Mouse (Mus musculus): ENCODE results near the gene Hils1.
A peak's percentile ranks its signal among the peaks of the same experiment; 100 is the strongest.

The Hils1 gene

GRCm38 (mm10) chr11:94967419-94967818 is at the start of gene Hils1:
Gene Hils1, plus strand, starts transcription at chr11:94967593.
- no peak for DNase-seq (ENCODE audit: low read depth, low spot score)

GRCm38 (mm10) chr11:94917717-94918116 is 49.7 kb upstream of the Hils1 start:
- no peak for DNase-seq (ENCODE audit: low read depth, low spot score)

DNA sequence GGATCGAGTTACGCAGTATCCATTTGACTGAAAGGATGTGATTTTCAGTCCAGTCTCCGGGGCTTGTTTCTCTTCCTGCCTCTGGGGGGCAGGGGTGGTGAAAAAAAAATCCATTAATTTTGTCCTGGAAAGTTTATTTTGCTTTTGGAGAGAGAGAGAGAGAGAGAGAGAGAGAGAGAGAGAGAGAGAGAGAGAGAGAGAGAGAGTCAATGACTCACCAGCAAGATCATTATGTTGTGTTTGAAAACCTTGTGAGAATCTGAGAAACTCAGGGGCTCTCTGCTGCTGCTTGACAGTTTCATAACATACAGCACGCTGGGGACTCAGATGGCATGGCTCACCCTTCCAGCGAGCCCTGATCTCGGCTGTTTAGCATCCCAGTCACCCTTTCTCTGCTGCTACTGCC is 46.4 kb upstream of the Hils1 start:
- DNase-seq (ENCODE audit: low read depth, low spot score), result no peak

- no peak for DNase-seq (ENCODE audit: low read depth, low spot score)
These were observed 42.4 kb upstream of the Hils1 start for GRCm38 (mm10) chr11:94924977-94925376.

DNA sequence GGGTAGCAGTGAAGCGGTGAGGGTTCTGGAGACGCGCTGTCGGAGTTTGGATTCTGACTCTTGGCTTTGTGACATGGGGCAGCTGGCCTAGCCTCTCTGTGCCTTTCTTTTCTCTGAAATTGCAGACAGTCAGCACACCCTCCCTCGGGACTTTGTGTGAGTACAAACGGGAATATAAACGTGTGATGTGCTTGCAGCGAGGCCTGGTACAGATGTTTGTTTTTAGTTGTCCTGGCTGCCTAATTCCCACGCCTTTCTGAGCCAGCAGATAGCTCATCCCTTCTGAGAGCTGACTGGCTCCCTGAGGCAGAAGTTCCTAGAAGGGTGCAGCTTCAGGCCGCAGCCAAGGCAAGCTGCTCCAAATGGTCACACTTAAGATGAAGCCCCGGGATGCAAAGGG is 41.0 kb upstream of the Hils1 start:
- DNase-seq (ENCODE audit: low read depth, low spot score), result no peak

DNA sequence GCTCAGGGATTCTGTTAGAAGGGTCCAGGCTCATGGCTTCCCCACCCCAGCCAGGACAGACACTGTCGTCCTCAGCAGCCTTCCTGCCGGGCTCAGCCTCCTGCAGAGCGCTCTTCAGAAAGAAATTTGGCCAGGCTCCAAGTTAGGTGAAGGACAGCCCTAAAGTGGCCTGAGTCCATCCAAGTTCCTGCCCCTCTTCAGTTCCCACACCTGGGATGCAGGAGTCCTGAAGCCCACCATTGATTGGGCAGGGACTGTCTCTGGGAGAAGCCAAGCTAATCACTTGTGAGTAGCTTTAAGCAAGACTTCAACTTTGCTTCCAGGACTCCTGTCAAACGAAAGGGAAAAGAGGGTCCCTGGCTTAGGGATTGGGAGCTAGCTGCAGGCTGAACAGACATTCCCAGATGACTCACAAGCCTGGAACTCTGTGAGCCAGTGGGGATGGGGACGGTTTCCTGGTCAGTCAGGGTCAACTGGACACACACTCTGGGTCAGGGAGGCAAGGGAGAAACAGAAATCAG is 39.6 kb upstream of the Hils1 start:
- no peak for DNase-seq (ENCODE audit: low read depth, low spot score)

GRCm38 (mm10) chr11:94928820-94929219 is 38.6 kb upstream of the Hils1 start:
- peak; percentile 71 for DNase-seq (ENCODE audit: low read depth, low spot score)

DNA sequence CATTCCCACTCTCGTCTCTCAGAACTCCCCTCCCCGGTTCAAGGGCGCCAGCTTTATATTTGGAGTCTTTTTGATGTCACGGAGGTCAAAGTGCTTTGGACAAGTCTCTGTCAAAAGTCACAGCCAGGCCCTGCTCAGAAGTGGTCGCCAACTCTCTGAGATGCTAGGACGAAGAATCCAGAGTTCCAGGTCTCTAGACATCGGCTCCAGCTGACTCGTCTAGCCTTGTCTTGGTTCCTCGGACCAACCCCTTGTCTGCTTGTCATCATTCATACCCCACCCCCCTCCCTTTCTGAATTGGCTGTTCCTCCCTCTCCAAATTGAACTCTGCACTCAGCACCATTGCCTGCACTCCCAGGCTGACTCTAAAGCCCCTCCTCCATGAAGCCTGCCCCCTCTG is 37.8 kb upstream of the Hils1 start:
- DNase-seq (ENCODE audit: low read depth, low spot score), result no peak

DNA sequence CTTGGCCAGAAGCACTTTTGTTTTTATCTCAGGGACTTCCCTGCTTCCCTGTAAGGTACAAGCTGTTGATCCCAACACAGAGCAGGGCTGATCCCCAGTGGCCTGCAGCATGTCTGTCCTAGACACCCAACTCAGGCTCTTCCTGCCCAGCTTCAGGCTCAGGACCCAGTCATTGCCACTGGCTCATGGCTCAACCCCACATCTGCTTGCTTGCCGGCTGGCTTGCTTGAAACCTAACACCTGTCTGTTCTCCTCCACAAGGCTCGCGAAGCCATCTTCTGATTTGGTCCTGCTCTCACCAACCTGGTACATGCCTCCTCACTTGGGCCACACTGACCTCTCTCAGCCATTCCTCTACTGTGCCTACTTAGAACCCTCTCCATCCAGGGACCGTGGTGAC is 37.2 kb upstream of the Hils1 start:
- DNase-seq (ENCODE audit: low read depth, low spot score), result no peak

DNA sequence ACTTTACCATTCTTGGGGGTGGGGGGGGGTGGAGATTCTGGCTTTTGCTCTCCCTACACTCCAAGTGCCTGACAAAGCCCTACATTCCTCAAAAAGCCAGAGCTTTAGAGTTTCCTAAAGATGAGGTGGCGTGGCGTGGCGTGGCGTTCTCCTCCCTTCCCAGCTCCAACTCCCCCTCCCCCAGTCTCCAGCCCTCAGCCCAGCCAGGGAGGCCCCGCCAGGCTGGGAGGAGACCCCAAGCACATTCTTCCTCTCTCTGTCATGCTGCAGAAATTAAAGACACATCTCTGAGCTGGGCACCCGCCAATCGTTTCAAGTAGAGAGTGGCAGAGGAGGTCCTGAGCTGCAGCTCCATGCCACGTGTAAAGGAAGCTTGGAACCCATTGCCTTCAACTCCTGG is 33.8 kb upstream of the Hils1 start:
- DNase-seq (ENCODE audit: low read depth, low spot score), result no peak

DNA sequence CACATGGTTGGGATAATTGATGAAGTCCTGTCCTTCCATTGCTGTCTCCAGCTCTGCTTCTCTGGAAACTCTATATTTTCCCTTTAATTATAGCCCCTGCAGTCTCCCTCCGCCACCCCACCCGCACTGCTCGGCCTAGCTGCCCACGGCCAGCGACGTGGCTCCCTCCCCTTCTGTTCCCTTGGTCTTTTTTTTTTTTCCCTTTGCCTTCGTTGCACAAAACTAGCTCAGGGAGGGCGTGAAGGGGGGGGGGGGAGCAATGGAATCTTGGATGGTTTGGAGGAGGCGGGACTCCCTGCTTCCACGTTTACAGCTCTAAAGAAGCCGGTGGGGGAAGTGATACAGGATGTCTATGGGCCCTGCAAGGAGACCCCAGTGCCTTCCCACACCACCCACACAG is 32.9 kb upstream of the Hils1 start:
- no peak for DNase-seq (ENCODE audit: low read depth, low spot score)

DNA sequence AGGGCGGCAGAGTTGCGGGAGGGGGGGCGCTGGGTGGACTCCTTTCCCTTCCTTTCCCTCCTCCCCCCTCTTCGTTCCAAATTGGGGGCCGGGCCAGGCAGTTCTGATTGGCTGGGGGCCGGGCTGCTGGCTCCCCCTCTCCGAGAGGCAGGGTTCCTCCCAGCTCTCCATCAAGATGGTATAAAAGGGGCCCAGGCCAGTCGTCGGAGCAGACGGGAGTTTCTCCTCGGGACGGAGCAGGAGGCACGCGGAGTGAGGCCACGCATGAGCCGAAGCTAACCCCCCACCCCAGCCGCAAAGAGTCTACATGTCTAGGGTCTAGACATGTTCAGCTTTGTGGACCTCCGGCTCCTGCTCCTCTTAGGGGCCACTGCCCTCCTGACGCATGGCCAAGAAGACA is 31.3 kb upstream of the Hils1 start, which contains the start of gene Col1a1:
TSS of gene Col1a1 (plus strand) at position 180 of the 400 bp plus-strand sequence.
- DNase-seq (ENCODE audit: low read depth, low spot score), result no peak

DNA sequence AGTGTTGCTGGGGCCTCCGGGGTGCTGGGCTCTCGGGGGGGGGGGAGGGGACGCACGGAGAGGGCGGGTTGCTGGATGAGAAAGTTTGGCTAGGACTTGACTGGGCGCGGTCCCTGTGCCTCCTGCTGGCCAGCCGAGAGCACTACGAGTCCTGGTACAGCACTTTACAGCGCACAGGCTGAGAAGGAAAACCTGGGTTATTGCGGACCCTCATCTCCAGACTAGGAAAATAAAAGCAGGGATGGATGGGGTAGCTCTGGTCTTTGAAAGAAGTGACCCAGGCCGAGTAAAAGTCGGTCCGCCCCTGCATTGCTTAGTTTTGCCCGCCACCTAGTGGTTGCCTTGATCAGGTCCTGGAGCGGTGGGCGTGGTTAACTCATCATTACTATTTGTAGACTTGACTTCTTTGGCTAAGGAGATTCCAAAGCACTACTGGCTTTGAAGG is 30.5 kb upstream of the Hils1 start:
- DNase-seq (ENCODE audit: low read depth, low spot score), result peak; percentile 90

GRCm38 (mm10) chr11:94937335-94937781 is 30.0 kb upstream of the Hils1 start:
- DNase-seq (ENCODE audit: low read depth, low spot score), result peak; percentile 63

- DNase-seq (ENCODE audit: low read depth, low spot score), result no peak
These were observed 29.6 kb upstream of the Hils1 start for GRCm38 (mm10) chr11:94937787-94938186.

DNA sequence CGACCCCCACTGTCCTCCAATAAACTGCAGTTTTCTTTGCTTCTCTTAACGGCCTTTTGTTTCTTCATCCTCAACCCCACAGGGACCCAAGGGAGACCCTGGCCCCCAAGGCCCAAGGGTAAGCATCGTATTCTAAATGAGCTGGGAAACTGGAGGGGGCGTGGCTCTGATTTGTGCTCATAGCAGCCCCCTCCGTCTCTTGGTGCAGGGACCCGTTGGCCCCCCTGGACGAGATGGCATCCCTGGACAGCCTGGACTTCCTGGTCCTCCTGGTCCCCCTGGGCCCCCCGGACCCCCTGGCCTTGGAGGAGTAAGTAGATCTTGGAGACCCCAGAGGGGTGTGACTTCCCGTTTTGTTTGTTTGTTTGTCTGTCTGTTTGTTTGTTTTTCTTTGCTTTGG is 29.1 kb upstream of the Hils1 start:
- no peak for DNase-seq (ENCODE audit: low read depth, low spot score)

DNA sequence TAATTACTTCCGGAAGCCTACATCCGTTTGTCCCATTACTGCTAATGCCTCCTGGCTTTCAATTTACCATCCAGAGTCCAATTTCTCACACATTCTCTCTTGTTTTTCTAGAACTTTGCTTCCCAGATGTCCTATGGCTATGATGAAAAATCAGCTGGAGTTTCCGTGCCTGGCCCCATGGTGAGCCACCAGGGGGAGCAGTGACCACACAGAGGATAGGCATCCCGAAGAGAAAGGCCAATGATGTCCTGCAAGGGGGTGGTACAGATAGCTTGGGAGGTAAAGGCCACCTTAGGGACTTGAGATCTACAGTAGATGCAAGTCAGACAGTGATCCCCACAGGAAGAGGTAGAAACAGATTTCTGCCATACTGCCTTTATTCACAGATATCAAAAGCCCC is 28.1 kb upstream of the Hils1 start:
- peak; percentile 79 for DNase-seq (ENCODE audit: low read depth, low spot score)

GRCm38 (mm10) chr11:94941121-94941520 is 26.3 kb upstream of the Hils1 start:
- DNase-seq (ENCODE audit: low read depth, low spot score), result no peak

- DNase-seq (ENCODE audit: low read depth, low spot score), result no peak
These were observed 25.6 kb upstream of the Hils1 start for GRCm38 (mm10) chr11:94941776-94942175.

GRCm38 (mm10) chr11:94942282-94943023 is 24.9 kb upstream of the Hils1 start:
- peak; percentile 58 for DNase-seq (ENCODE audit: low read depth, low spot score)

DNA sequence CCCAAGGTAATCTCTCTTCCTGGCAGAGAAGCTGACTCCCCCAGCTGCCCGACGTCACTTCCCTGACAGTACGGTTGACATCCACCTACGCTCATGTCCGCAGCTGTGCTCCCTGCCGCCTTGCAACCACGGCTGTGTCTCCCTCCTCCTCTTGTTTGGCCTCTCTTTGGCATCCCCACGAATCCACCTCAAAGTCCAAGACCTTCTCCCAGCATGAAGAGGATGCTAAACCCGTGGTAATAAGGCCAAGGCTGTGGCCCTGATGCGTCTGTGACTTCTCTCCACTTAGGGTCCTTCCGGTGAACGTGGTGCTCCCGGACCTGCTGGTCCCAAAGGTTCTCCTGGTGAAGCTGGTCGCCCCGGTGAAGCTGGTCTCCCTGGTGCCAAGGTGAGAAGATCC is 24.3 kb upstream of the Hils1 start:
- no peak for DNase-seq (ENCODE audit: low read depth, low spot score)

DNA sequence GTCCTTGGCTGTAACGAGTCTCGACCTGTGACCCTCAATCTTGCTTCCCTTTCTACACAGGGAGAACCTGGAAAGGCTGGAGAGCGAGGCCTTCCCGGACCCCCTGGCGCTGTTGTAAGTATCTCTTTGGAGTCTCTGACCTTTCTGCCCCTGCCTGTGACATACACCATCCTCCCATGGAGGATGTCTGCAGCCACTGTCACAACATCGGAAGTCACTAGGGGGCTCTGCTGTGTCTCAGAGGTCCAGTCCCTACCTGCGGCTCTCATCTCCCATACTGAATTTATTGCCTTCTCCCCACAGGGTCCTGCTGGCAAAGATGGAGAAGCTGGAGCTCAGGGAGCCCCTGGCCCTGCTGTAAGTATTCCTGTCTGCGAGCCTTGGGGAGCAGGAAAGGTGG is 23.1 kb upstream of the Hils1 start:
- DNase-seq (ENCODE audit: low read depth, low spot score), result no peak

DNA sequence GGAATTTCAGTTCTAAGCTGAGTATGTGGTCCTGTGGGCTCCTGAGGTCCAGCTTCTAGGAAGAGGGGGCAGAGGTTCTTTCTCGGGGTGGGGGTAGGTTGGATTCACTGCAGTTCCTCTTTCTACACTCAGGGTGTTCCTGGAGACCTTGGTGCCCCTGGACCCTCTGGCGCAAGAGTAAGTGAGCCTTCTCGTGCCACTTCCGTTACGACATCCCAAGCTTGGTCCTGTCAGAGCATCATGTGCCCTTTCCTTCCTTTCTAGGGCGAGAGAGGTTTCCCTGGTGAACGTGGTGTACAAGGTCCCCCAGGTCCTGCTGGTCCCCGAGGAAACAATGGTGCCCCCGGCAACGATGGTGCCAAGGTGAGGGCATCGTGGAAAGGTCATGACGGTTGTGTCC is 22.2 kb upstream of the Hils1 start:
- DNase-seq (ENCODE audit: low read depth, low spot score), result no peak

All from brain, adult 2 months (tissue).